ENCODE assay signal across 7 mouse cellular contexts in the genomic region with DNA sequence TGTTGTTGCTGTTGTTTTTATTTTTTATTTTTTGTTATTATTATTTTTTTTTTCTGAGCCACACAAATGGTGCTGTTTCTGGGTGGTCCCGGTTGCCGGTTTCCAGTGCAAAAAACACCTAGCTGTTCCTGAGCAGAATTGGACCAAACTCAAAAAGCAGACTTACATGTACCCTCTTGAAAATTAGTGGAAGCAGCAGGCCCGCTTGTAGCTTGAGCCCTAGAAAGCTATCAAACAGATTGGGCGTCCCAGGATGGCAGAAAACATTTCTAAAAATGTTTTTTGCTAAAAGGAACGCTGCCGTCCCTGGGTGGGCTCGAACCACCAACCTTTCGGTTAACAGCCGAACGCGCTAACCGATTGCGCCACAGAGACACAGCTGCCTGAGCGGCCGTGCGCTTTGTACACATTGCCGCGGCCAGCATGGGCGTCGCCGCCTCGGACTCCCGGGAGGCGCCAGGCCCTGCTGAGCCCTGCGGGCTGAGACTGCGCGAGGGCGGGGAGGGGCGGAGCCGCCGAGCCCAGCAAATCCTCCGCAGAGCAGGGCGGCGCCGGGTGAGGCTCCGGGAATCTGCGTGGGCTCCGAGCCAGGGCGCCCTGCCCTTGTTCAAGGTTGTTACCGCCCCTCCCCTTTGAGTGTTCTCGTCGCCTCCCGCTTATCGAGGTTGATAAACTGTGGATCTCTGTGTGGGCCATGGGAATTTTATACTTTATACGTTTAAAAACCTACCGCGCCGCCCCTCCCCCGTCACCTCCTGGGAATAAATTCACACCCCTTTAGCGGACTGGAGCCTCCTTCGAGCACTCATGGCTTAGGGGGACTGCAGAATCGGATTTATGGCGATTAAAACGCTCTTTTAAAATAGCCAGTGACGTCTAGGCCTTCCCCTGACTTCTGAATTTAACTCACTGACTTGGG. TPM values are rescaled to one million over a fixed set of nuclear protein-coding genes. Genes with fewer than 3 reads are reported as not detected.
DNase-seq lines count a peak whose midpoint lies in the region; ATAC-seq lines count a peak whose summit lies in the region.

No protein-coding gene starts in this region.

- H3K36me3 ChIP-seq in embryonic facial prominence, embryonic 11.5 days (replicated peaks; ENCODE audit: control insufficient read depth, insufficient read depth, low read depth, low read length) = no peaks in the 10 kb centered on the region
- H3K36me3 ChIP-seq in limb, embryonic 10.5 days = no peaks in the 10 kb centered on the region
- H3K36me3 ChIP-seq in midbrain, embryonic 13.5 days = no peaks in the 10 kb centered on the region

- ATAC-seq in embryonic facial prominence, embryonic 11.5 days (replicated peaks; ENCODE audit: insufficient number of reproducible peaks, low FRiP score, low TSS enrichment, low read depth) = peak; percentile 99
- ATAC-seq in granulocyte monocyte progenitor cell, adult 5-6 weeks (replicated peaks; ENCODE audit: poor library complexity, severe bottlenecking) = peak; percentile 99
- peak; percentile 99 for ATAC-seq in midbrain, embryonic 13.5 days

- no peaks in the 10 kb centered on the region for H3K9me3 ChIP-seq in embryonic facial prominence, embryonic 11.5 days (replicated peaks; ENCODE audit: control insufficient read depth, low read length)
- H3K9me3 ChIP-seq in limb, embryonic 10.5 days (replicated peaks) = no peaks in the 10 kb centered on the region
- no peaks in the 10 kb centered on the region for H3K9me3 ChIP-seq in midbrain, embryonic 13.5 days

- peak overlapping the region; percentile 50 for H3K4me3 ChIP-seq in embryonic facial prominence, embryonic 11.5 days (ENCODE audit: low read depth, low read length)
- H3K4me3 ChIP-seq in limb, embryonic 10.5 days = peak overlapping the region; percentile 62
- peak overlapping the region; percentile 48 for H3K4me3 ChIP-seq in midbrain, embryonic 13.5 days (replicated peaks)

- peak; percentile 99 for DNase-seq in adrenal gland, postnatal 14 days
- DNase-seq in embryonic facial prominence, embryonic 11.5 days (ENCODE audit: low spot score) = peak; percentile 97
- peak; percentile 98 for DNase-seq in kidney, adult 11 months
- peak; percentile 99 for DNase-seq in limb, embryonic 10.5 days (ENCODE audit: low spot score)
- DNase-seq in spleen, adult 12 weeks (ENCODE audit: low spot score) = peak; percentile 94

- H3K4me1 ChIP-seq in embryonic facial prominence, embryonic 11.5 days (ENCODE audit: control insufficient read depth, insufficient read depth, low read length) = no peaks in the 10 kb centered on the region
- H3K4me1 ChIP-seq in limb, embryonic 10.5 days = peaks cover 21% of the 10 kb centered on the region
- H3K4me1 ChIP-seq in midbrain, embryonic 13.5 days (replicated peaks) = peaks cover 16% of the 10 kb centered on the region

- peak overlapping the region; percentile 39 for H3K4me2 ChIP-seq in embryonic facial prominence, embryonic 11.5 days (ENCODE audit: low read depth, low read length)
- H3K4me2 ChIP-seq in midbrain, embryonic 13.5 days (replicated peaks) = peak overlapping the region; percentile 49

- peak overlapping the region; percentile 64 for H3K9ac ChIP-seq in embryonic facial prominence, embryonic 11.5 days (replicated peaks; ENCODE audit: low read length)
- peak overlapping the region; percentile 62 for H3K9ac ChIP-seq in midbrain, embryonic 13.5 days (replicated peaks)

- H3K27me3 ChIP-seq in embryonic facial prominence, embryonic 11.5 days (ENCODE audit: control insufficient read depth, insufficient read depth, low read length) = no peaks in the 10 kb centered on the region
- no peaks in the 10 kb centered on the region for H3K27me3 ChIP-seq in limb, embryonic 10.5 days (ENCODE audit: low read depth, poor library complexity, severe bottlenecking)
- H3K27me3 ChIP-seq in midbrain, embryonic 13.5 days = no peaks in the 10 kb centered on the region

- H3K27ac ChIP-seq in embryonic facial prominence, embryonic 11.5 days (replicated peaks; ENCODE audit: low read depth, low read length) = peak overlapping the region; percentile 80
- H3K27ac ChIP-seq in limb, embryonic 10.5 days = peak overlapping the region; percentile 89
- H3K27ac ChIP-seq in midbrain, embryonic 13.5 days = peak overlapping the region; percentile 90

- 3% methylated on average over 54 of the region's 55 CpGs for WGBS in embryonic facial prominence, embryonic 11.5 days
- WGBS in limb, embryonic 10.5 days = 3% methylated on average over 55 of the region's 55 CpGs
- 3% methylated on average over 55 of the region's 55 CpGs for whole genome bisulfite sequencing in midbrain, embryonic 13.5 days

RNA-seq across cellular contexts. Expression of a gene that starts 35.6 kb away (rescaled TPM):
- 7.8 and 17.6 TPM in 2 replicates for total RNA-seq in adrenal gland, postnatal 14 days (2021)
- 8.5 and 8.7 TPM in 2 replicates for polyA plus RNA-seq in embryonic facial prominence, embryonic 11.5 days (2014; fragmentation: Nextera tagmentation; extraction: Ambion mirVana)
- 387 and 445 TPM in 2 replicates for total RNA-seq in granulocyte monocyte progenitor cell, adult 5-6 weeks (2014; fragmentation: Nextera tagmentation)
- total RNA-seq in granulocyte monocyte progenitor cell, adult 5-6 weeks (2017) = 356 and 457 TPM in 2 replicates
- polyA plus RNA-seq in limb, embryonic 10.5 days (2016; fragmentation: Nextera tagmentation; extraction: Ambion mirVana) = 6.2 and 8.7 TPM in 2 replicates
- 8.6 and 9.1 TPM in 2 replicates for polyA plus RNA-seq in midbrain, embryonic 13.5 days (2015; fragmentation: Nextera tagmentation; extraction: Ambion mirVana)

RNA-seq across cellular contexts. Expression of a gene that starts 44.7 kb away (rescaled TPM):
- 199 and 236 TPM in 2 replicates for total RNA-seq in adrenal gland, postnatal 14 days (2021)
- polyA plus RNA-seq in embryonic facial prominence, embryonic 11.5 days (2014; fragmentation: Nextera tagmentation; extraction: Ambion mirVana) = 2,078 and 2,281 TPM in 2 replicates
- total RNA-seq in granulocyte monocyte progenitor cell, adult 5-6 weeks (2014; fragmentation: Nextera tagmentation) = 758 and 1,067 TPM in 2 replicates
- total RNA-seq in granulocyte monocyte progenitor cell, adult 5-6 weeks (2017) = 985 and 1,480 TPM in 2 replicates
- 1,666 and 1,835 TPM in 2 replicates for polyA plus RNA-seq in limb, embryonic 10.5 days (2016; fragmentation: Nextera tagmentation; extraction: Ambion mirVana)
- 1,097 and 1,253 TPM in 2 replicates for polyA plus RNA-seq in midbrain, embryonic 13.5 days (2015; fragmentation: Nextera tagmentation; extraction: Ambion mirVana)

RNA-seq across cellular contexts. Expression of a gene that starts 44.8 kb away (rescaled TPM):
- 27.8 and 30.3 TPM in 2 replicates for total RNA-seq in adrenal gland, postnatal 14 days (2021)
- 77.6 and 82.1 TPM in 2 replicates for polyA plus RNA-seq in embryonic facial prominence, embryonic 11.5 days (2014; fragmentation: Nextera tagmentation; extraction: Ambion mirVana)
- total RNA-seq in granulocyte monocyte progenitor cell, adult 5-6 weeks (2014; fragmentation: Nextera tagmentation) = 23.7 and 47.8 TPM in 2 replicates
- 33.7 and 34.6 TPM in 2 replicates for total RNA-seq in granulocyte monocyte progenitor cell, adult 5-6 weeks (2017)
- 72.9 and 78.7 TPM in 2 replicates for polyA plus RNA-seq in limb, embryonic 10.5 days (2016; fragmentation: Nextera tagmentation; extraction: Ambion mirVana)
- polyA plus RNA-seq in midbrain, embryonic 13.5 days (2015; fragmentation: Nextera tagmentation; extraction: Ambion mirVana) = 64.4 and 64.8 TPM in 2 replicates

Comparison
In these comparisons a context has a peak if more than half of its experiments do, and no peak if none do; other contexts are left out.
1. Peak in every context shown above with its lines: DNase-seq, ATAC-seq, H3K4me3 ChIP-seq and H3K27ac ChIP-seq.